Mouse (Mus musculus) cortical plate, adult 2 months (tissue): ENCODE data around the gene Zfp652. TPM values are rescaled to one million over a fixed set of nuclear protein-coding genes. Genes with fewer than 3 reads are reported as not detected.

Experiments used
- H3K27ac ChIP-seq: fragments of 200-500 bp; 2 replicates; pipeline ENCODE4 v1.5.1; 2012; ENCODE audit warnings: low read length, control low read depth, inconsistent platforms; ENCODE audit not compliant: insufficient read depth
- H3K4me1 ChIP-seq: fragments of 200-500 bp; 2 replicates; pipeline ENCODE4 v1.6.1; 2011; ENCODE audit warnings: low read length; ENCODE audit not compliant: control insufficient read depth, insufficient read depth
- H3K4me3 ChIP-seq: fragments of 200-500 bp; 2 replicates; pipeline ENCODE4 v1.5.1; 2011; ENCODE audit warnings: mild to moderate bottlenecking, low read length, control low read depth; ENCODE audit not compliant: insufficient read depth
- CTCF ChIP-seq: fragments of 200-500 bp; IDR thresholded peaks from 2 replicates; pipeline ENCODE4 v1.5.1; 2011; ENCODE audit warnings: mild to moderate bottlenecking, control low read depth, low read length; ENCODE audit not compliant: insufficient read depth; ENCODE audit errors: extremely low read depth
- POLR2A ChIP-seq: fragments of 200-500 bp; IDR thresholded peaks from 2 replicates; pipeline ENCODE4 v1.6.1; 2011; ENCODE audit warnings: mild to moderate bottlenecking, low read length, control low read depth; ENCODE audit not compliant: insufficient read depth; ENCODE audit errors: extremely low read depth
- polyA plus RNA-seq: library from polyadenylated mRNA; depleted of rRNA; stranded (reverse); fragments of >200 nt; gene quantifications from 2 replicates; pipeline ENCODE4 v1.2.3, GENCODE M21; 2012

The Zfp652 gene
- polyA plus RNA-seq, 1 experiment = 21.2 TPM

- no peak for TF ChIP-seq POLR2A
- TF ChIP-seq CTCF = no peak
- H3K4me1 ChIP-seq = 0 out of 2 replicates have a peak, but pooled peaks cover 1% of the 10 kb centered on the region
- H3K4me3 ChIP-seq = no peak overlapping the region
- no peak overlapping the region for H3K27ac ChIP-seq
These were observed 48.0 kb downstream of the Zfp652 start for GRCm38 (mm10) chr11:95760521-95760920.

- Histone ChIP-seq H3K4me1 (0 out of 2 replicates have a peak, but pooled peaks cover 1% of the 10 kb centered on the region), H3K4me3 (no peak overlapping the region), H3K27ac (no peak overlapping the region)
- no peak for TF ChIP-seq POLR2A
- TF ChIP-seq CTCF = no peak
These were observed 50.5 kb downstream of the Zfp652 start for GRCm38 (mm10) chr11:95762996-95763395.

GRCm38 (mm10) chr11:95764806-95765205 lies 52.3 kb downstream of the Zfp652 start:
- 0 out of 2 replicates have a peak, but pooled peaks cover 1% of the 10 kb centered on the region for H3K4me1 ChIP-seq
- H3K27ac ChIP-seq = no peak overlapping the region
- H3K4me3 ChIP-seq = no peak overlapping the region
- TF ChIP-seq POLR2A (no peak), CTCF (no peak)

- no peak for TF ChIP-seq CTCF
- TF ChIP-seq POLR2A = no peak
- Histone ChIP-seq H3K4me3 (no peak overlapping the region), H3K27ac (no peak overlapping the region), H3K4me1 (0 out of 2 replicates have a peak, but pooled peaks cover 1% of the 10 kb centered on the region)
These were observed 52.9 kb downstream of the Zfp652 start for GRCm38 (mm10) chr11:95765334-95765733.

GRCm38 (mm10) chr11:95768244-95768643 lies 55.8 kb downstream of the Zfp652 start:
- TF ChIP-seq CTCF (no peak), POLR2A (no peak)
- Histone ChIP-seq H3K27ac (no peak overlapping the region), H3K4me3 (no peak overlapping the region), H3K4me1 (0 out of 2 replicates have a peak, but pooled peaks cover 1% of the 10 kb centered on the region)

GRCm38 (mm10) chr11:95769208-95769607 lies 56.7 kb downstream of the Zfp652 start:
- Histone ChIP-seq H3K4me3 (no peak overlapping the region), H3K4me1 (0 out of 2 replicates have a peak, but pooled peaks cover 1% of the 10 kb centered on the region), H3K27ac (no peak overlapping the region)
- TF ChIP-seq POLR2A (no peak), CTCF (no peak)

- H3K27ac ChIP-seq = no peak overlapping the region
- TF ChIP-seq POLR2A (no peak), CTCF (0 out of 2 replicates have a peak, but pooled peaks have one; percentile 22)
- H3K4me1 ChIP-seq = no peaks in the 10 kb centered on the region
- no peak overlapping the region for H3K4me3 ChIP-seq
These were observed 58.4 kb downstream of the Zfp652 start for GRCm38 (mm10) chr11:95770720-95771364.

GRCm38 (mm10) chr11:95771665-95772064 lies 59.2 kb downstream of the Zfp652 start:
- no peak overlapping the region for H3K4me3 ChIP-seq
- H3K27ac ChIP-seq = no peak overlapping the region

GRCm38 (mm10) chr11:95773264-95773663 lies 60.8 kb downstream of the Zfp652 start:
- no peak for TF ChIP-seq CTCF
- no peak for TF ChIP-seq POLR2A
- no peaks in the 10 kb centered on the region for H3K4me1 ChIP-seq
- H3K27ac ChIP-seq = 0 out of 2 replicates have a peak overlapping the region, but pooled peaks have one; percentile 12
- H3K4me3 ChIP-seq = no peak overlapping the region

More at GRCm38 (mm10) chr11:95771665-95772064, 59.2 kb downstream of the Zfp652 start:
- TF ChIP-seq CTCF (no peak), POLR2A (no peak)
- no peaks in the 10 kb centered on the region for H3K4me1 ChIP-seq
